Mouse (Mus musculus): ENCODE data around the gene Csnk1g1.

DNA sequence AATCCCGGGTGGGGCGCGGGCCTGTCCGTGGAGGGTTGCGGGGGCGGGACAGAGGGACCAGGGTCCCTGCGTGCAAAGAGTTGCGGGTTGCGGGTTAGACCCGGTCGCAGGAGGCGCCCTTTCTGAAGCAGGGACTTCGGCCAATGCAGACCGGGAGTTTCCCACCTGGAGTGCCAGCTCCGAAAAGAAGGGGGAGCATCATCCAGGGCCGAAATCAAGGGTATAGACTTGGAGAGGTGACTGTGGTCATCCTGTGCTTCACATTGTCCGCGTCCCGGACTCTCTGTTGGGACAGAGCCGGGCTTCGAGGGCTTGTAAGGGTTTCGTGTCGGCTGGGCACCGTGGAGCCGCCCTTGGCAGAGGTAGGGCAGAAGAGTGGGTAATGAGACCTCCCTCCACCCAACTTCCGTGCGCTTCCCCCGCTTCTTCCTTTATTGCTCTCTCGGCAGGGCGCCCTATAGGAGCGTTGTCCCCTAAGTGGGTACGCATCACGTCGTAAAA lies 627 bp downstream of the Csnk1g1 start:
- TF ChIP-seq CTCF (IDR thresholded peaks at IDR 0.05; ENCODE audit: low read depth) (no peak; the same call in 1 of the 2 replicates), EP300 (IDR thresholded peaks at IDR 0.05; ENCODE audit: low read depth) (no peak)

All from liver, postnatal 0 days (tissue).